Mouse (Mus musculus): ENCODE measurements around the gene Cfap45.
A peak's percentile ranks its signal among the peaks of the same experiment; 100 is the strongest.

The Cfap45 gene

DNA sequence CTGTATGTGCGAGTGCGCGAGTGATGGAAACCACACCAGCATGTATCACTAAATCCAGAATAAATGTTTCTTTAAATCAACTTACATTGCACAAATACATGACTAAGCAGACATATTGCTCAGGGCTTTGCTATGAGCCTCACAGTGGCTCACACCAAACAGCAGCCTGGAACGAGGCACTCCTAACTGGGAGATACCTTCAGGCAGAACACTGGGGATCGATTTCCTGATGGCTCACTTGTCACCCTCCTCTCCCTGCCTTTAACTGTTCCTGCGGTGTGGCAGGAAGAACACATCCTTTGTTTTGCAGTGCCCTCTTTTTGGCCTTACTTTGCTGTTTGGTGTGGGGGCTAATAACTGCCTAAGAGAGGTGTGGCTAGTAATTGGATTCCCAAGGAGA is 957 bp upstream of the Cfap45 start:
- DNase-seq (ENCODE audit: low spot score): no peak

DNA sequence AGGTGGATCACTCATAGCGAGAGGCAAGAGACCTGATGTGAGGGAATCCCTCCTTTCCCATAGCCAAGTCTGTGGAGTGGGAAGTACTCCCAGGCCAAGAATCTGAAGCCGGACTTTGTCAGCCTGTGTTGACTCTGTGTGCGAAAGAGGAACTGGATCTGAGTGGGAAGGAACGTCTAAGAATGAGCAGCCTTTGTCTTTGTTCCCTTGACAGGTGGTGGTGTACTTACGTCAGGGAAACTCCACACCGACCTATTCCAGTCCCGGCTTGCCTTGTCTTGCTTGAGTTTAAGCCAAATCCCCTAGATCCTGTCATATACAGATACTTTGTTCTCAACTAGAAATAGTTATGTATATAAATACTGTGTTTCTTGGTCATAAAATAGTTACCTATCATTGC is 1.9 kb downstream of the Cfap45 start:
- DNase-seq (ENCODE audit: low spot score): no peak

DNA sequence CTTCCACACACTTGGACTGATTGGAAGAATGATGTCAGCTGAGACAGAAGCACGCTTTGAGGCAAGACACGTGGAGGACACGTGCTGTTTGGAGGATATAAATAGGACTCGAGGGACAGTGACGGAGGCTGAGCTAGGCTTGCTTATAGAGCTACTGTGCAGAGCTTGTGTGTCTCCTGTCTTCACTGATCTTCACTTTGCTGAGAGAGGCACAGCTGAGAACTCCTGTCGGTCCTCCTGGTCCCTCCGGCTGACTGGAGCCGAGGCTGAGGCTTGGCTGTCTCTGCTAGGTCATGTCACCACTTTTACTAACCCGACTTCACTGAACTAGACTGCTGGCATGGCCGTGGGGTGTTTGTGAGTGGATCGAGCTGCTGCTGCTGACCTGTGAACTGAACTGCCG is 3.1 kb downstream of the Cfap45 start:
- no peak for DNase-seq (ENCODE audit: low spot score)

DNA sequence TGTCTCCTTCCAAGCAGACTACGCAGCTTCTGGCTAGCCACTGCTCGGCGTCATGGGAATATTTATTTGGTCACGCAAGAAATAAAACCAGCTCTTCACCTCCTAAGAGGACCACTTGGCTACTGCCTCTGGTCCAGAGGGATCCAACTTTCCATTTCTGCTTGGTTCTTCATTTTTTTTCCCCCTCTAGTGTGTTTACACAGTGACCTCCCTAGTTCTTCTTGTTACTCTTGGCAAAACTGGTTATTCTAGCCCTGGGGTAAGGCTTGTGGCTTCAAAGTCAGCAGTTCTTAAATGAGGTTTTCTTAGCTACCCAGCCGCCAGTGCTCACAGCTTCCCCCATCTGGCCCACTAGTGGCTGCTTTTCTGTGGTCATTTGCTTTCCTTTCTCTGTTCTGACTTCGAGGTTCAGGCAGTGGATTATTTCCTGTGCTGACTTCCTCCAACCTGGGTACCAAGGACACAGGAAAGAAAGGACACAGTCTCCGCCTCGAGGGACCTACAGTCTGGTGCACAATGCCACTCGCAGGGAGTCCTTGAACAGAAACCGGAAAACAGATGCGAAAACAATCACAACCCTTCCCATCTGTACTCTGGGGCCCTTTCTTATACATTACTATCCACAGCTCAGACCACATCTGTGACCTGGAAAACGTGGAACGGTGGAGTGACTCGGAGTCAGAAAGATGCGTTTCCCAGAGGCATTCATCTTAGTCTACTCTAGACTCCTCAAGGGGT is 4.6 kb downstream of the Cfap45 start:
- DNase-seq (ENCODE audit: low spot score): no peak

DNA sequence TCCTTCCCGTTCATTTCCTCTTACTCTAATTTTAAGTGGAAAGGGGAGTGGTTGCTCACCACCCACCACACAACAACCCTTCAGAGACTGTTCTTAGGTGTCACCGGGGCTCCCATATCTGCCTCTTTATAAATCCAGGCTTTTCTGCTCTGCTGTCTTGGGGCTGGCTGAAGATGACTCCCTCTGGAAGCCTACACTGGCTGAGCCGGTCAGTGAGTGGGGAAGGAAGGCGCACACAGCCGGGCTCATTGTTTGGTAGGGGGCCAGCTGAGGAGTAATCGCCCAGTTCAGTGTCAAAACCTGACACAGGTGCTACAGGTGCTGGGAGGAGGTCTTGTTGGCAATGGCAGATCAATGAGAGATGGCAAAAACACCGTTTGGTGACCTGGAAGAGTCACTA is 5.4 kb downstream of the Cfap45 start:
- DNase-seq (ENCODE audit: low spot score): no peak

DNA sequence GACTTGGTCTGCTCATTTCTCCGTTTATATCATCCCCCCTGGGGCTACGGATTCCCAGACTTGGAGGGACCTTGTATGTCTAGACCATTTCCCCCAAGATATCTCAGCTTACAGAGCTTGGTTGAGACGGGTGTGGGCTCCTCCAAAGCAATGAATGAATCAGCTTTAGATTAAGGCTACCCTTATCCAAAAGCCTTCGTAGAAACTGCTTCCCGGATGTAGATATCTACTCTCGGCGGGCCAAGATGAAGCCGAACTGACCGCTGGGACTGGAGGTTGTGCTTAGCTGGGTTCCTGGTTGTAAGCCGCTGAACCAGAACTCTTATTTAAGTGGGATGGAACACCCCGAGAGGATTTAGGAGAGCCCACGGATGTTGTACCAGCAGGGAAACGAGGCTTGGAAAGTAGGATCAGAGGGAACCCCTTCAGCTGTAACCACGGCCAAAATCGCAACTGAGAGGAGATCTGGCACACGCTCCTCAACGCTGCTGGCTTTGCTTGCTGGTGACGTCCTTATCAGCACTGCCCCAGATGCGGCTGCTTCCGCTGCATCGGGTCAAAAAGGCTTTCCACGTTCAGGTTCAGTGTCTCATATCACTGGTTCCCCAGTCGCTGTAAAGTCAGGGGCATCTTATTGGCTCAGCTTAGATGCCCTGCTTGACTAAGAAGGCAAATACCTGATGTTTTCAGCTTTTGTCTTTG is 5.9 kb downstream of the Cfap45 start:
- peak; percentile 34 for DNase-seq (ENCODE audit: low spot score)

DNA sequence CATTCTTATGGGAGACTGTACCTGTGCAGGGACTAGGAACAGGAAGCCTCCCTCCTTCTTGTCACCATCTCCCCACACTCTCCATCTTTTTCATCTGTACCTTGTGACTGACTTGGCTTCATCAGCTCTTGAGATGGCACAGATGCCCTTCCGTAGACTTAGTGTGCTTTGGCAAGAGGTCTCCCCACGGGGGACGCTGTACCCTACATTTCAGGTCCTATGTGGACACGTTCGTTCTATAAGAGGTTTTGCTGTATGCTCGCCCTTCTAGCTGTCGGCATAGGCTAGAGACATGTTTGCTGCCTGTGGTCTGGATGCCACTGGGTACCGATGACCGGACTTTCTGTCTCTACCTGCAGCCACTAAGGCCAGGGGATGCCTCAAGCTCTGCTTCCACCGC is 6.8 kb downstream of the Cfap45 start:
- no peak for DNase-seq (ENCODE audit: low spot score)

DNA sequence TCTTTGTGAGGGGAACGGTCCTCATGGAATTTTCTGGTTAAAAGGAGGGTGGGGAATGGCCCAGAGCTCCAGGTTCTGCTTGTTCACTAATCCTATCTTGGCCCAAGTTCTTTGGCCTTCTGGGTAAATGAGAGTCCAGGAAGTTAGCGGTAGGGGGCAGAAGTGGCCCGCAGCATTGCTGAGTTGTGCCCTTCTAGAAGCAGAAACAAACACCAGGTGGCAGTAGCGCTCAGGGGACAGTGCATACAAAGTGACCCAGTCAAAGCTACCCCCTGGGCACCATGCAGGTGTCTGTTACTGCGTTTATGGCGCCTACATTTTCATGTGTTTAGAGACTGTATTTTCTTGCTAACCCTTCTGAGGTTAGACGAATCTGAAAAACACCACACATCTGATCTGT is 8.1 kb downstream of the Cfap45 start:
- peak; percentile 48 for DNase-seq (ENCODE audit: low spot score)

DNA sequence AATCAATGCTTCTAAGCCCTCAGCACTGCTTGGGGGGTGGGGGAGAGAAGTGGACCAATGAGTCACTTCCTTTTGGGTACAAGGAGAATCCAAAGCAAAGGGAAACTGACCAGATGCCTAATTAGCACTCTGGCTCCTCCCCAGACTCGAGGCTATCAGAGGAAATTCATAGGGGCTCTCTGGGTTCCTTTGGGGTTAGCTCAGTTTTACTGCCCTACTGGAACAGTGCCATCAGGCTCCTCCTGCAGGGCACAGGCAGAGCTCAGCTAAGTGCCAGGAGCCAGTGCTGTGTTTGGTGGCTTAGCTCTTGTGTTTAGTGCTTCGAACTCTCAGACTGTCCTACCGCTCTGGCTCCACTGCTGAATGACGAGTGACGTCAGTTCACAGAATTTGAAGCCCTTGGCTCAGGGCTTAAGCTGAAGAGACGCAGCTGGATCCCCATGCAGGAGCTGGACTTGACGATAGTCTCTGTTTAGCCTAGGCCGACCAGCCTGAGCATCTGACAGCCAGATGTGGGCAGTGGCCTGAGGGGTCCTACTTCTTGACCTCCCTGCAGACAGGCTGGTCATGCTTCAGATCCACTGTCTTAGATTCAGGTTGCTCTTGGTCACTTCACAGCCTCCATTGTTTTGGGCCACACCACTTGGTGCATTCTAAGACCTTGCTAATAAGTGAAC is 10.1 kb downstream of the Cfap45 start:
- DNase-seq (ENCODE audit: low spot score): no peak

DNA sequence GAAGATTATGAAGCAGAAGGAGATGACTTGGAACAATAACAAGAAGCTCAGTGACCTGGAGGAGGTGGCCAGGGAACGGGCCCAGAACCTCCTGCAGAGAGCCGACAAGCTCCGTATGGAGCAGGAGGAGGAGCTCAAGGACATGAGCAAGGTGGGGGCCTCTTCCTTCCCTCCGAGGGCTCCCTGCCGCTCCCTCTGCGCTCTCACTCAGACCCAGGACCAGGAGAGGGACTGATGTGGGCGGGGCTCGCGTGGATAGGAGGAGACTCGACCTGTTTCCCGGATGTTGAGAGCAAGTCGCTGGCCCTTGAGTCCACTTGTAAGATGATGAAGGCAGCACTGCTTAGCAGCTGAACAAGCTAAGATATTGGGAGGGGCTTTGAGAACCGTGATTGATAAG is 11.9 kb downstream of the Cfap45 start:
- no peak for DNase-seq (ENCODE audit: low spot score)

DNA sequence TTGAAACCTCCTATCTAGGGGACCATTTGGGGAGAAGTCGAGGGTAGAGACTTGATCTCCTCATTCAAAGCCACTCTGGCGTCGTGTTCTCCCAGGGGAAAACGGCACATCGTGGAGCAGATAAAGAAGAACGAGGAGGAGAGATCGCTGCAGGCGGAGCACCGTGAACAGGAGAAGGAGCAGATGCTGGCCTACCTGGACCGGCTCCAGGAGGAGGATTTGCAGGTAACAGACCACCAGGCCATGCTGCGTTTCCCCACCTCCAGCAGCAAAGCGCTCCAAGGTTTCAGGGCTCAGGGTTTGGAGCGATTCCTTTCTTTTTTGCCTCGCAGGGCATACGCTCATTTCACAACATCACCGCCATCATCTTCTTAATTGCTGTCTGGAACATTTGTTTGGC is 14.5 kb downstream of the Cfap45 start:
- DNase-seq (ENCODE audit: low spot score): no peak

DNA sequence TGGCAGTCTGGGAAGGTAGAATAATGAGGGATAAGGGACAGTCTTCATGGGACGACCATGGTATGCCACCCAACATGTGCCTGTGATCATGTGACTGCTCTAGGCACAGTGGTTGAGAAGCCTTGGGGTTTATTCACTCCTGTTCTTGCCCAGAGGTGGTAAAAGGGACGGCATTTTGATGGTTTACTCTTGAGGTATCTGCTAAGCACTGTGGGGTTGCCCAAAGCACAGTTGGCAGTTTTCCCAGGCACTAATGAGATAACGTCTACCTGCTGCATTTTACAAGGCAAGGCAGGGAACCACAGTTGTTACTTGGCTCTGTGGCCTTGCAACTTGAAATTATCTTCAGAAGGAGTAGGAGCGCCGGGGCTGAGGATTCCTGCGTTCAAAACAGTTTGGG is 19.2 kb downstream of the Cfap45 start:
- no peak for DNase-seq (ENCODE audit: low spot score)

DNA sequence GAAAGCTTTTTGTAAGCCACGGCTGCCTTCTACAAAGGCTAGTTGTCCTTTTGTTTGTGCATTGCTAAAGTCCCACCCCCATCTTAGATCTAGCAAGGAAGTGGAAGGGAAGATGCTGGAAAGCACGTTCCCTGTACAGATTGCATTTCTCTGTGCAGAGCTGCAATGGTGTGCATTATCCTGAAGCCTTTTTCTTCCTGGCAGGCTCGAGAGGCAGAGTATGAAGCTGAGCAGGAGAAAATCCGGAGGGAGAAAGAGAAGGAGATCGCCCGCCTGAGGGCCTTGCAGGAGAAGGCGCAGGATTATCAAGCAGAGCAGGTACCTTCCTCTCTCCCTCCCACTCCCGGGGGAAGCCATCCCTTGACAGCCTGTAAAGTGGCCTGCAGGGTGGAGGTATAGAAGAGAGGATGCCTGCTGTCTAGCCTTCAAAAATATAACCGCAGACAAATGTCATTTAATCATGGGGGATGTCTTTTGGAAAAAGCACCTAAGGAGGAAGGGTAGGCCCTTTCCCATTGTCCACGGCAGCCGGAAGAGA is 19.8 kb downstream of the Cfap45 start:
- no peak for DNase-seq (ENCODE audit: low spot score)

DNA sequence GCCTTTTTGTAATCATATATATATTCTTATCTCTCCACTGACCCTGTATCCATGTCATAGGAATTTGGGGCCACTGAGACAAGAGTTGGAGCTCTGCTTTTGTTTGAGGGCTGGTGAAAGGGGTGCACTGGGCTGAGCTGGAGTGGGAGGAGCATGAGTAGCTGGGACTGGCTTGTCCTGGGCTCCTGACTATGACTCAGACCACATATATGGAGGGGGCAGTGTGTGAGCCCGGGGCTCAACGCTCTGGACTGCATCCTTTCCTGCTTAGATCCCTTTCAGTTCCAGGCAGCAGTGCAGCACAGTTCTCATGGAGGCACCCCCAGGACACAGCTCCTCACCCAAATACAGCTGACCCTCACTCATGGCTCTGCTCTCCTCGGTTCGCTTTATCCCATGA is 25.5 kb downstream of the Cfap45 start:
- DNase-seq (ENCODE audit: low spot score): no peak

DNA sequence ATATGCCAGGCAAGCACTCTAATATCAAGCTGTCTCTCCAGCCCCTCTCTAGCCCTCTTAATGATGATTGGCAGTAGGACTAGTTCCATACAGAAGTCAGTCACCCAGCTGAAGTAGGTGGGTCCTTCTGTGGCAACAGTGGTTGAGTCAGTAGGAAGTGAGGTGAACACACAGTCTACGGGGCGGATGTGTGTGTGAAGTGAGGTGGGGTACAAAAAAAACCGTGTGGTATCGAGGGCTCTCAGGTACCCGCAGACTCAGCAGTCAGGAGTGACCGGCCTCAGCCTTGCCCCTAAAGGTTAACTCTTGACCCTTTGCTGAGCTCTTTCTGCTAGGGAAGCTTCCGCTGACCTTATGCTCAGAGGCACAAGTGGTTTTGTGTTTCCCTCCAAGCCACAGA is 27.9 kb downstream of the Cfap45 start:
- DNase-seq (ENCODE audit: low spot score): no peak

DNA sequence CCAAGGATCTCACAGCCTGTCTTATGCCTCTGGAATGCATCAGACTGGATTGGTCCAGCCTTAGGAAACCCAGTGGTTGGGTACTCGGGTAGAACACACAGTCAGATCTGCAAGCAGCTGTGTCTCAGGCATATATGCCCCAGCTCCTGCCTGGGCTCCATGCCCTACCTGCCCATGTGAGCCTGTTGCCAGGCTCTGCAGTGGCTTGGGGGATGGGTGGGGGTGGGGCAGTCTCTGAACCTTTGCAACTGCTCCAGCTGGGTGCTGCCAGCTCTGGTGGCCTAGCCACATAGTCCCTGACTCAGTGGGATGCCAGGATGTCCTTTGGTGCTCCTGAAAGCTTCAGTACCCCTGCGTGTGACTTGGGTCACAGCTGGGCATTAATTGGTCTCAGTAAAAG is 28.7 kb downstream of the Cfap45 start:
- no peak for DNase-seq (ENCODE audit: low spot score)

DNA sequence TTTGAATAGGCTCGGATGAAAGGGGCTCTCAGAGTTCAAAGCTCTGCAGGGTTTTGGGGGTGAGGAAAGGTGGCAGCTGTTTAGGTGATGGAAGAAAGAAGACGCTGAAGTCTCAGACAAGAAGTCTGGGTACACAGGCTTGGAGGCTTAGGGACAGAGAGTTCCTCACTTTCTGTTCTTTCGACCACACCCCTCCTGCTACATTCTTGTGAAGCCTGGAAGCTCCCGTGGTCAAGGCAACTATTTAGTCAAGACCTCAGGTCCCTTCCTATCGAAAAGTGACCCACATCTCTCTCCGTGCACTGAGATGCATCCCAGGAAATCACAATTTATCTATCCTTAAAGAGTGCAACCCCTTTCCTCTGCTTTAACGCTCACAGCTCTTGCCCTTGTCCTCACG is 29.1 kb downstream of the Cfap45 start:
- no peak for DNase-seq (ENCODE audit: low spot score)

DNA sequence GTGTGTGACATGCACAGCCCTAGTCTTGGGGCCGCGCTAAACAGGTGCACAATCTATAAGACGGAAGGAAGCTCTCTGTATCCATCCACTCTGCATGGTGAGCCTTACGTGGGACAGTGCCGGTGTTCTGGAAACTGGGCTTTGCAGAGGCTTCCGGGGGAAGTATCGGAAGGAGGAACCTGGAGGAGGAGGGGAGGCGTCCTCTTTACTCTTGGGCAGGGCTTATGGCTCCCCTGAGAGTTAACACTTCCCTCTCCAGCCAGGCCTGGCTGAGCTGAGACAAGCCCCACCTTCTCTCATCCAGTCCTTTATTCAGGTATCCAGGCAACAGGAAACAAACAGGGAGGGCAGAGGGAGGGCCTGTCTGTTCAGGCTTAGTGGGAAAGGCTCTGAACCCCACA is 29.9 kb downstream of the Cfap45 start:
- DNase-seq (ENCODE audit: low spot score): no peak

DNA sequence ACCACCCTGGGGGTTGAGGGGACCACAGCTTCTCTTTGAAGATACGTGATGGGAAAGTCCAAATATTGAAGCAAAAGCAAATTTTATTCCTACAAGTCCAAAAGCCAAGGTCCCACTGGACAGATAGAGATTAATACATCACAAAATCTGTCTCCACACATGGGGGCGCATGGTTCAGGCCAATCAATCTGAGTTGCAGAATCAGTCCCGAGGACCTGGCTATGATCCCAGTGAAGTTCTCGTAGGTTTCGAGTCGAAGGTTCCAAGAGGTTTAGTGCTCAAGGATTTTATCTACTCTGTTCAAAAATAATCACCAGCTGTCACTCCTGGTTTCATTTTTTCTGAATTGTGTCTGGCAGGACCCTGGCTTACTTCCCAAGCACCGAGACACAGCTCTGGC is 30.4 kb downstream of the Cfap45 start:
- no peak for DNase-seq (ENCODE audit: low spot score)

DNA sequence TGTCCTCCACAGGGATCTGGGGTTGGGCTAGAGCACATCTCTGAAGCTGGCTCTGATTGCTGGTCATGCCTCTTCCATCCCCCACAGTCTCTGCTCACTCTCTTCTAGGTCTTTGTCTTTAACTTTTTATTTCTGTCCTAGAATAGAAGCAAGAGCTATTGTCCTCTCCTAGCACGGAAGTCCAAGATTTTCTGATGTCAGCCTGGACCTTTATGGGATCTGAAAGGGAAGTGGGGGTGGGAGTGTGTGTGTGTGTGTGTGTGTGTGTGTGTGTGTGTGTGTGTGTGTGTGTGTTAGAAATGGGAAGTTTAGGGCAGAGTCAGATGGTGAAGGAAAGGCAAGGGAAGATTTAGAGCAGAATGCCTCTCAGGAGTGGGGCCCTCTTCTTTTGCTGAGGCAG is 32.0 kb downstream of the Cfap45 start:
- no peak for DNase-seq (ENCODE audit: low spot score)

DNA sequence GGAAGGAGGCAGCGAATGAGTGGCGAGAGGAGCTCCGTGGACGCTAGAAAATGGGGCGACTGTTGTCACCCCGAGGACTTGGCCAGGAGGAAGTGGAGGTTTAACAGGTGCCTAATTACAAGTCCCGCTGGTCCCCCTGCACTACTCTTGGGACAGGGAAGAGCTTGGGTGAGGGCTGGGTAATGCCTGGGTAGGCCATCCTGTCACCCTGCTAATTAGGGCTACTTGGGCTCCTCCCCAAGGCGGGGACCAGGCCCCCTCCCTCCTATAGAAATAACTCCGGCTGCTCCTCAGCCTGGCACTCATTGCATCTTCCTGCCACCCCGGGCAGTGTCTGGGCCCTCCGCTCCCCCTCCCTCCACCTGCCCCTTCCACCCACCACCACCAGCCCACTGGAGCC is 35.0 kb downstream of the Cfap45 start, which contains the start of gene Vsig8:
Gene Vsig8, plus strand, starts transcription at position 301 of the 400 bp plus-strand sequence.
- DNase-seq (ENCODE audit: low spot score): no peak

DNA sequence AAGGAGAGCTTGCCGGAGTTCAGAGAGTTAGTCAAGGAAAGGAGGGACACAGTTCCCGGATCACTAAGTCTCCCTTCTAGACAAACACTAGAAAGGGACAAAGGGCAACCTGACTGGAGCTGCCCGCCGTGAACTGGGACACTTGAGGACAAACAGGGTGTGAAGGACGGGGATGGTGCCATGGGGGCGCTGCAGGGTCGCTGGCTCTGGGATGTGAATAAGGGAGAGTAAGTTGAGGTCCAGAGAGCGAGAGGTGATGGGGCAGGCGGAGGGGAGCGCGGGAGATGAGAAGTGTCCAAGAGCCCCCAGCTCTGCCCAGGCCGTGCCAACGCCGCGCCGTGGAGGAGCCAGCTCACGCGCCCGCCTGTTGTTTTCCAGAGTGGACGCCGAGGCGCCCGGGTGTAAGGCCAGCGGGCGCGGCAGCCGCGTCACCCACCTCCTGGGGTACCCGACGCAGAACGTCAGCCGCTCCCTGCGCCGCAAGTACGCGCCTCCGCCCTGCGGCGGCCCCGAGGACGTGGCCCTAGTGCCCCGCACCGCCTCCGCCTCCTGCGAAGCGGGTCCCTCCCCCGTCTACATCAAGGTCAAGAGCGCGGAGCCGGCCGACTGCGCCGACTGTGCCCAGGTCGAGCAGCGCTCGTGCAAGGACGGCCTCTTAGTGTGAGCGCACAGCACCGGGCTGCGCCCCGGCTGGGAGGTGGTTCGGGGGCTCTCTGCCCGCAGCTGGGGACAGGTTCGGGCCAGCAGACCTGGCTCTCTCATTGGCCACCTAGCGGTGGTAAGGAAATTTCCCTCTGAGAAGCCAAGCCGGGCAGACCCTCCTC is 42.3 kb downstream of the Cfap45 start:
- DNase-seq (ENCODE audit: low spot score): no peak
